Mouse (Mus musculus): ENCODE measurements around the gene Zup1. TPM values are rescaled to one million over a fixed set of nuclear protein-coding genes. Genes with fewer than 3 reads are reported as not detected.
"Not testable (repeated sequence)": the region's sequence is repeated elsewhere in the genome, so short reads cannot be mapped to it uniquely, and the experiment has no call there.

Gene Zup1
- polyA plus RNA-seq, 1 experiment from 2014 or later = 27.9 TPM

GRCm38 (mm10) chr10:33905489-33905888 lies 45.6 kb downstream of the Zup1 start:
- no peak overlapping the region for H3K9ac ChIP-seq (ENCODE audit: low read depth, low read length)
- H3K27ac ChIP-seq (ENCODE audit: low read depth, low read length) = no peak overlapping the region
- no peaks in the 10 kb centered on the region for H3K36me3 ChIP-seq (ENCODE audit: control insufficient read depth, insufficient read depth, low read length)
- H3K4me1 ChIP-seq (replicated peaks; ENCODE audit: control insufficient read depth, insufficient read depth, low read length) = no peaks in the 10 kb centered on the region
- H3K4me2 ChIP-seq (replicated peaks; ENCODE audit: low read depth, low read length) = peak overlapping the region; percentile 45
- H3K27me3 ChIP-seq (ENCODE audit: control insufficient read depth, insufficient read depth, low read length) = no peaks in the 10 kb centered on the region
- ATAC-seq (ENCODE audit: low FRiP score) (peak; percentile 36; the same call in 1 of the 2 replicates), DNase-seq (ENCODE audit: low spot score) (no peak)
- 5% methylated on average over 6 of the region's 6 CpGs for WGBS
- peak overlapping the region; percentile 29; the same call in 1 of the 2 replicates for H3K4me3 ChIP-seq (ENCODE audit: low read depth, low read length)
- no peaks in the 10 kb centered on the region for H3K9me3 ChIP-seq (ENCODE audit: control insufficient read depth, low read length)

- H3K9ac ChIP-seq (ENCODE audit: low read depth, low read length) = no peak within 1 kb of the TSS
- WGBS = 6% methylated on average over 17 of the region's 17 CpGs
Observed at GRCm38 (mm10) chr10:33904530-33905481, 46.3 kb downstream of the Zup1 start, which contains the start of gene Rsph4a. Rsph4a (plus strand) TSS chr10:33905111.

GRCm38 (mm10) chr10:33901520-33901919 lies 49.5 kb downstream of the Zup1 start:
- not testable (repeated sequence) for H3K27ac ChIP-seq (ENCODE audit: low read depth, low read length); H3K9ac ChIP-seq (ENCODE audit: low read depth, low read length); H3K4me3 ChIP-seq (ENCODE audit: low read depth, low read length); DNase-seq (ENCODE audit: low spot score); H3K36me3 ChIP-seq (ENCODE audit: control insufficient read depth, insufficient read depth, low read length); H3K27me3 ChIP-seq (ENCODE audit: control insufficient read depth, insufficient read depth, low read length); ATAC-seq (ENCODE audit: low FRiP score); H3K4me2 ChIP-seq (replicated peaks; ENCODE audit: low read depth, low read length); H3K9me3 ChIP-seq (ENCODE audit: control insufficient read depth, low read length); H3K4me1 ChIP-seq (replicated peaks; ENCODE audit: control insufficient read depth, insufficient read depth, low read length)
- WGBS = 95% methylated on average over 1 of the region's 1 CpGs

More at GRCm38 (mm10) chr10:33904530-33905481, 46.3 kb downstream of the Zup1 start, which contains the start of gene Rsph4a:
- Histone ChIP-seq H3K36me3 (ENCODE audit: control insufficient read depth, insufficient read depth, low read length) (no peaks in the 10 kb centered on the region), H3K27ac (ENCODE audit: low read depth, low read length) (no peak within 1 kb of the TSS), H3K9me3 (ENCODE audit: control insufficient read depth, low read length) (no peaks in the 10 kb centered on the region), H3K27me3 (ENCODE audit: control insufficient read depth, insufficient read depth, low read length) (no peaks in the 10 kb centered on the region), H3K4me2 (replicated peaks; ENCODE audit: low read depth, low read length) (peak within 1 kb of the TSS; percentile 45), H3K4me3 (ENCODE audit: low read depth, low read length) (peak within 1 kb of the TSS; percentile 29), H3K4me1 (replicated peaks; ENCODE audit: control insufficient read depth, insufficient read depth, low read length) (no peaks in the 10 kb centered on the region)
- ATAC-seq (ENCODE audit: low FRiP score) (peak; percentile 94), DNase-seq (ENCODE audit: low spot score) (peak; percentile 65)

- not testable (repeated sequence) for H3K4me1 ChIP-seq (replicated peaks; ENCODE audit: control insufficient read depth, insufficient read depth, low read length); H3K27ac ChIP-seq (ENCODE audit: low read depth, low read length); H3K4me2 ChIP-seq (replicated peaks; ENCODE audit: low read depth, low read length); H3K4me3 ChIP-seq (ENCODE audit: low read depth, low read length); H3K27me3 ChIP-seq (ENCODE audit: control insufficient read depth, insufficient read depth, low read length); H3K9me3 ChIP-seq (ENCODE audit: control insufficient read depth, low read length); H3K9ac ChIP-seq (ENCODE audit: low read depth, low read length); DNase-seq (ENCODE audit: low spot score); H3K36me3 ChIP-seq (ENCODE audit: control insufficient read depth, insufficient read depth, low read length); ATAC-seq (ENCODE audit: low FRiP score)
- WGBS = 83% methylated on average over 2 of the region's 2 CpGs
Observed at GRCm38 (mm10) chr10:33882411-33882810, 68.7 kb downstream of the Zup1 start.

- DNase-seq (ENCODE audit: low spot score) (no peak), ATAC-seq (ENCODE audit: low FRiP score) (no peak)
- H3K27ac ChIP-seq (ENCODE audit: low read depth, low read length) = no peak overlapping the region
- H3K4me1 ChIP-seq (replicated peaks; ENCODE audit: control insufficient read depth, insufficient read depth, low read length) = no peaks in the 10 kb centered on the region
- 85% methylated on average over 2 of the region's 2 CpGs for whole genome bisulfite sequencing
- no peak overlapping the region for H3K4me3 ChIP-seq (ENCODE audit: low read depth, low read length)
- no peaks in the 10 kb centered on the region for H3K36me3 ChIP-seq (ENCODE audit: control insufficient read depth, insufficient read depth, low read length)
- no peaks in the 10 kb centered on the region for H3K27me3 ChIP-seq (ENCODE audit: control insufficient read depth, insufficient read depth, low read length)
- no peaks in the 10 kb centered on the region for H3K9me3 ChIP-seq (ENCODE audit: control insufficient read depth, low read length)
- H3K9ac ChIP-seq (ENCODE audit: low read depth, low read length) = no peak overlapping the region
- no peak overlapping the region for H3K4me2 ChIP-seq (replicated peaks; ENCODE audit: low read depth, low read length)
Observed at GRCm38 (mm10) chr10:33872672-33873398, 78.2 kb downstream of the Zup1 start.

GRCm38 (mm10) chr10:33870441-33870840 lies 80.6 kb downstream of the Zup1 start:
- Histone ChIP-seq H3K27me3 (ENCODE audit: control insufficient read depth, insufficient read depth, low read length) (no peaks in the 10 kb centered on the region), H3K9ac (ENCODE audit: low read depth, low read length) (no peak overlapping the region), H3K36me3 (ENCODE audit: control insufficient read depth, insufficient read depth, low read length) (no peaks in the 10 kb centered on the region), H3K4me1 (replicated peaks; ENCODE audit: control insufficient read depth, insufficient read depth, low read length) (no peaks in the 10 kb centered on the region), H3K27ac (ENCODE audit: low read depth, low read length) (no peak overlapping the region), H3K9me3 (ENCODE audit: control insufficient read depth, low read length) (no peaks in the 10 kb centered on the region), H3K4me3 (ENCODE audit: low read depth, low read length) (no peak overlapping the region), H3K4me2 (replicated peaks; ENCODE audit: low read depth, low read length) (no peak overlapping the region)
- ATAC-seq (ENCODE audit: low FRiP score) (no peak), DNase-seq (ENCODE audit: low spot score) (no peak)
- 15% methylated on average over 1 of the region's 1 CpGs for WGBS

Other genes with a start within 250 kb of the Zup1 start
- gene Sult3a2, start 164.6 kb downstream of the Zup1 start, polyA plus RNA-seq (2014; fragmentation: Nextera tagmentation; extraction: Ambion mirVana) = not detected in 2 replicates
- gene Sult3a1, start 93.5 kb downstream of the Zup1 start, polyA plus RNA-seq (2014; fragmentation: Nextera tagmentation; extraction: Ambion mirVana) = not detected in 2 replicates
- gene Rsph4a, start 46.2 kb downstream of the Zup1 start, polyA plus RNA-seq (2014; fragmentation: Nextera tagmentation; extraction: Ambion mirVana) = 1.2 and 1.4 TPM in 2 replicates
- 164 and 176 TPM in 2 replicates for gene Rwdd1, start 68.4 kb upstream of the Zup1 start, polyA plus RNA-seq (2014; fragmentation: Nextera tagmentation; extraction: Ambion mirVana)
- gene Trappc3l, start 86.3 kb upstream of the Zup1 start, polyA plus RNA-seq (2014; fragmentation: Nextera tagmentation; extraction: Ambion mirVana) = not detected in 2 replicates
- gene Calhm4, start 93.0 kb upstream of the Zup1 start, polyA plus RNA-seq (2014; fragmentation: Nextera tagmentation; extraction: Ambion mirVana) = not detected in 2 replicates
- 0.03 and 0.15 TPM in 2 replicates for gene Calhm5, start 145.2 kb upstream of the Zup1 start, polyA plus RNA-seq (2014; fragmentation: Nextera tagmentation; extraction: Ambion mirVana)
- gene Calhm6, start 176.7 kb upstream of the Zup1 start, polyA plus RNA-seq (2014; fragmentation: Nextera tagmentation; extraction: Ambion mirVana) = 0.40 and 0.42 TPM in 2 replicates

All from hindbrain, embryonic 11.5 days (tissue).